Mouse (Mus musculus): Measurements from ENCODE around the gene Nos1.

Gene Nos1

DNA sequence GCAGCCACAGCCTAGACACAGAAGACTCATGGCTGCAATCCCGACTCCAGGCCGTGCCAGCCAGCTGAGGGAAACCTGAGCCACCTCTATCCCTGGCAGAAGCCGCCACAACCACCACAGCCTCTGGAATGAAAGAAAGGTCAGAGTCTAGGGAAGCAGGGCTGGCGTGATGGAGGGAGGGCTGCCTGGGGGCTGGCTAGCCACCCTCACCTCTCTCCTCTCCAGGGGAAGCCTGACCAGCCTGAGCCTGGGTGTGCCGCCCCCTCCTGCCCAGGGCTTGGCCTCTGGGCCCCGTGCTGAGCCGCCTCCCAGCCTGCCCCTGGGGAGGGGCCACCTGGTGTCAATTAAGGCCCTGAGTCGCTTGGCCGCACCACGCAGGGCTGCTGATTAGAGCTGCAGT, at the start of gene Nos1:
Nos1 (plus strand) TSS at position 352 of the 400 bp plus-strand sequence.
- DNase-seq: no peak

DNA sequence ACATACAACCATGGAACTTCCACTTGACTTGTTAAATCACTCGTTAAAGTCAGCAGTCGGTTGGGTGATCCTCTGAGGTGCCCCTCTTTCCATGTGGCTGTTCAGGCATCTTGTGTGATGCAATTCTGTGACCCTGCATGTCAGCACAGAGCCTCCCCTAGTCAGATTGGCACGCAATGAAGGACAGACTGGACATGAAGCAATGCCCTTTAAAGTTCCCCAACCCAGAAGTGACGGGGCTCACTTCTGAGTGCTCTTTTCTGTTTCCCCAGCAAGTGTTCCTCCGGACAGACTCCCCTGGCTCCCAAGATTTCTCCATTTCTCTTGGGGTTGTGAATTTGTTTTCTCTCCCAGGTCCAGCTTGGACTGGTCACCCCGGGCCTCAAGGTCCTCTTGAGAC, 49.5 kb upstream of the Nos1 start:
- DNase-seq: no peak

- no peak for DNase-seq
Observed at GRCm38 (mm10) chr5:117744654-117745178, 36.1 kb upstream of the Nos1 start.

GRCm38 (mm10) chr5:117749353-117749752, 31.5 kb upstream of the Nos1 start:
- DNase-seq: no peak

GRCm38 (mm10) chr5:117757696-117758482, 22.9 kb upstream of the Nos1 start:
- DNase-seq: no peak

DNA sequence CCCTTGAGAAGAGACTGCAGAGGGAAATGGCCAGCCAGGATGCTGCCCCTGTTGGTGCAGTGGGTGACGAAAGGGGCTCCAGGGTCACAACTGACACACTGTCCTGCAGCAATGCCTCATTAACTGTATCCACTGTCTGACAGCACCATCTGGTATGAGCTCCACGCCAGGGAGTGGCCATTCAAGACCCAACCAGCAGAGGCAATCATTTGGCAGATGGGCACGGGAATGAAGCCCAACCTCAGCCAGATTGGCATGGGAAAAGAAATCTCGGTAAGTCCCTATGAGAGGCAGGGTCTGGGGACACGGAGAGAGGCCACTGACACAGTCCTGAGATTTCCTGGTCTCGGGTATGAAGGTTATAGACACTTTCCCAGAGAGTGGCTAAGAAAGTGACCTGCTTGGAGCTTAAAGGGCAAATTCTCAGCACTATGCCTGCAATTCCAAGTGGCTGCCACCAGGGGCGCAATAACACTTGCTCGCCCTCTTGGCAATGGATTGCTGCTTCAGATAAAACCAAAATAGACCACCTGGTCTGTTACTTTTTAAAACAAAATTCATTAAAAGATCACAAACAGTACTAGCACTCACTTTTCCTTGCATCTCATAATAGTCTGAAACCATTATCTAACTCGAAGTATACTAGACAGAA, 19.5 kb upstream of the Nos1 start:
- DNase-seq: no peak

- no peak for DNase-seq
Observed at GRCm38 (mm10) chr5:117764496-117764895, 16.3 kb upstream of the Nos1 start.

DNA sequence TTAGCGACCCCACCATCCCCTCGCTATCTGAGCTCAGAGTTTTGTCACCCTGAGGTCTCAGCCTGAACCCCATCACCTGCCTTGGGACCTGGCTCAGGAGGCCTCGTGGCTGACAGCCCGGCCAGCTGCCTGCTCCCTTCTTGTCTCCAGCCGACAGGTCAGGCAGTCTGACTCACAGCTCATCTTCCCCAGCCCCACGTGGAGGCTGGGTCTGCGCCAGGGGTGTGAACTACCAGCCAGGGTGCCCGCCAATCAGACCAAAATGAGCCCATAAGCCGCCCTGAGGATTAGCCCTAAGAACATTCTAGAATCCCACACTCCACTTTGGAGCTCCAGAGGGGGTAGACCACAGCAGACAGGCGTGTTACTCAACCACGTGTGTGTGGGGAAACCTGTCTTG, 1.7 kb upstream of the Nos1 start:
- no peak for DNase-seq

GRCm38 (mm10) chr5:117781178-117781577, 346 bp downstream of the Nos1 start:
- no peak for DNase-seq

DNA sequence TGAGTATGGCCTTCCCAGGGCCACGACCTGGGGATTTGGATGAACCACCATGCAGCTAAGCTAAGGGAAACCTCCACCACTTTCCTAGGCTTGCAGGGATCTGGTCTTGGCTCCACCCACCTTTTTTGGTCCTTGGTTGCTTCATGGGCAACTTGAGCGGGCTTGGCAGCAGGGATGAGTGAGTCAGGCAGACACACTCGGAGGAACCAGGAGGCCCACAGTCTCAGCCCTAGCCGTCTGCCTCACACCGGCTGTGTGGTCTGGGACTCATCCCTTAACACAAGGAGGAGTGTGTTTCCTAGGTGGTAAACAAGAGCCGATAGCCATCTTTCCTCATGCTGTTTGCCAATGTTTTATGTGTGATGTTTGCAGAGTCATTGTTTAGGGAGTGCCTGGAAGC, 9.2 kb downstream of the Nos1 start:
- no peak for DNase-seq

DNA sequence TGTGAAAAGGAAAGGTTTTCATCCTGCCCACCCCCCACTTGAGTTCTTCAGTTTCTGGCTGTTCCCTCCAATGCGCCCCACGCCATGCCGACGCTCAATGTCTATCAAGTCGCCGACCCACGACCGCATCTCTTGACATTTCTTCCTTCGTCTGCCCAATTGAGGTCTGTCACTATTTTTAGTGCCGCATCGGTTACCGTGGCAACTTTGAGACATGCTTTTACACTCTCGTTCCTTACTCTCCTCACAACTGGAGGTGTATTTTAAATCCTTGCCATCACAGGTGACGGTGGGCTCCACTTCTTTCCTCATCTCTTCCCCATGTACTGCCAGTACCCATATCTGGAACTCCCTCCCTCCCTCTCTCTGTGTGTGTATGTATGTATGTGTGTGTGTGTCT, 11.0 kb downstream of the Nos1 start:
- no peak for DNase-seq

DNA sequence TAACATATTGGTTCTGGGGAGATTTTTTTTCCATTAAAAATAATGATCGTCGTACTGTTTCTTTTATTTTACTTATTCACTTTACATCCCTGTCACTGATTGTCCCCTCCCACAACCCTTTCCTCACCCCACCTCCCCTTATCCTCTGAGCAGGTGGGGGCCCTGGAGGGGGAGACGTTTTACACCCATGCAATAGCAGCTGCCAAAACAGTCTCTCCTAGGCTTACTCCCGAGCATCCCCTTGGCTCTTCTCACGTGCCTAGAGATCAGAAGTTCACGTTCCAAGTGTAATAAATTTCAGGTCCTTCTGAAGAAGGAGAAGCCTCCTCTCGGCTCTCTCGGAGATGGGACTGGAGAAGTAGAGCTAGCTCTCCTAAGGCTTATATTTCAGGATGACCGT, 20.0 kb downstream of the Nos1 start:
- DNase-seq: no peak

DNA sequence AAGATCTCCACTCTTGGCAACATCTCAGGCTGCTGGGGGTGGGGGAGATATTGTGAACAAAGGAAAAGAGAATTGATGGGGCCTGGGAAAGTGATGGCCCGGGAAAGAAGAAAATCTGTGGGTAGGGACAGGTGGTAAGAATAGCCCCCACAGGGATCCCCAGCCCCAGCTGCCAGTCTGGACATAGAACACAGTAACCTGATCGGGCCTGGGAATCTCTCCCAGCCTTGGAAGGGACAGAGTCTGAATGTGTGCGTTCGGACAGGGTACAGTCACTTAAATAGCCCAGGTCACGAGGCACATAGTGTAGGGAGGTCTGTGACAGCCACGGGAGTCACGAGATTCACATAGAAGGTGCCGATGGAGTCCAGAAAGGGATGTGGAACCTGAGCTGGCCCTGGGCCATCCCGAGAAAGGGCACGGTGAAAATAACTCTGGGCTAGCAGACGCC, 21.3 kb downstream of the Nos1 start:
- DNase-seq: no peak

DNA sequence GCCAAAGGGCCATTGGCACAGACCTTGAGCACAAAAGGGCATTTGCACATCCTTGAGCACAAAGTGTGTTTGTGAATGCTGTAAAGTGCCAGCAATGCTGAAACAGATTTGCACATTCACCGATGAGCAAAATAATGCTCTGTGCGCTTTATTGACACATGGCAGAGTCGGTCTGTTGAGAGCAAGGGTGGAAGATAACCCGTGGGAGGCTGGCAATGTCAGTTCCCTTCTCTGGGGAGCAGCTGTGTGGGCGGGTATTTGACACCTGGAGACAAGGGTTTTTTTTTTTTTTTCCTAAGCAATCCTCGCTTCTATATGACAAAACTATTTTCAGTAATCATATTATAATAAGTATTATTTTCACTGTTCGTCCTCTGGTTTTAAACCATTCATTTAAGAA, 22.7 kb downstream of the Nos1 start:
- DNase-seq: no peak

DNA sequence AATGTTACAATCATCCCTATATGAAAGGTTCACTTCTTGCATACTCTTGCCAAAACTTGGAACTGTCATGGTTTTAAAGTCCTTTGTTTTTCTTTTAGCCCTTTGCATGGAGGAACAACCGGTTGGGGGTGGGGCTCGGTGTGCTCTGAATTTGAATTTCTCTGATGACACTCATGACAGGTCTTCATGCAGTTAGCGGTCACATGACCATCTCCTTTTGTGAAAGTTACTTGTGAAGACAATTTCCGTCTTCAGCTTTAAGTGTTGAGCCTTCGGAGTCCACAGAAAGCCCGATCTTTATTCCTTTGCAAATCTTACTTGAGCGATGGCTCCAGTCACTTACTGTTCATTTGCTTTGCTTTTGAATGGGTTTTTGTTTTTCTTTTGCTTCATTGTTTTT, 30.1 kb downstream of the Nos1 start:
- no peak for DNase-seq

DNA sequence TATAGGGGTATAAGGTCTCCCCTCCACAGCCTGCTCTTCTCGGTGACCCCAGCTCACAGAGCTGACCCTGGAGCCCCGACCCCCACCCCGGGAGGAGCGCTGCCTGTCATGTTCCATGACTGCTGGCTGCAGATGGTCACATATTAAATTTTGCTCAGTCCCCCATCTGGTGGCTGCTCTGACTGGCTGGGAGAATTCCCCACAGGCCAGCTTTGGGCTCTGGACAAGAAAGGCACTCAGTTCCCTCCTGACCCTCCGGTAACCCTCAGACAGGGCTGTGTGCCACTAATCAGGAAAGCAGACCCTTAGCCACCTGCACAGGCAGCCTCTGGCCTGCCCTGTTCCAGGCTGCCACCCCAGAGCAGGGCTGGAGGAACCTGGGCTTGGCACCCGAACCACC, 38.0 kb downstream of the Nos1 start:
- no peak for DNase-seq

GRCm38 (mm10) chr5:117820445-117820844, 39.6 kb downstream of the Nos1 start:
- DNase-seq: no peak

DNA sequence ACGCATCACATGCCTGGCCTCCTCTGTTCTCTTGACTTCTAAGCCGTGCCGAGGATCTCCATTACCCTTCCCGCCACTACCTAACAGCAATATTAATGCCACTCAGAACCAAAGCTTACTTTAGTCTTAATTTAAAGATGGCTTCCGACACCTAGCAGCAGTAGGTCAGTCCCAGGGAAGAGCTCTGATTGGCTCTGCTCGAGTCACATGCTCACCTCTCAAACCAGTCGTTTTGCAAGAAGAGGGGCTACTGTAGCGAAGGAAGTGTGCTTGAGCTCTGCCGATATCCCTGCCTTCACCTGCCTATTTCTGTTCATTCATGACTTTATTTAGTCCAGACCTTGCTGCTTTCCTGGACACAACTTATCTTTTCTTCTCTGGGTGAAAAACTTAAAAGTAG, 43.0 kb downstream of the Nos1 start:
- DNase-seq: no peak

DNA sequence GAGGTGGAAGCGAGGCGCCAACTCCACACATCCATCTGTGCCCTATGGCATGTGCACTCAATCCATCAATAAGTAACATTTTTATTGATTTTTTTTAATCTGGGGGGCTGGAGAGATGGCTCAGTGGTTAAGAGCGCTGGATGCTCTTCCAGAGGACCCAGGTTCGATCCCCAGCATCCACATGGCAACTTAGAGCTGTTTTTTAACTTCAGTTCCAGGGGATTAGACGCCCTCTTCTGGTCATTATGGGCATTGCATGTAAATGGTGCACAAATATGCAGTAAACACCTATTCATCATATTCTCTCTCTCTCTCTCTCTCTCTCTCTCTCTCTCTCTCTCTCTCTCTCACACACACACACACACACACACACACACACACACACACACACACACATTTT, 43.7 kb downstream of the Nos1 start:
- DNase-seq: peak in 1 of 2 experiments; percentile 5

GRCm38 (mm10) chr5:117825336-117825735, 44.5 kb downstream of the Nos1 start:
- no peak for DNase-seq

DNA sequence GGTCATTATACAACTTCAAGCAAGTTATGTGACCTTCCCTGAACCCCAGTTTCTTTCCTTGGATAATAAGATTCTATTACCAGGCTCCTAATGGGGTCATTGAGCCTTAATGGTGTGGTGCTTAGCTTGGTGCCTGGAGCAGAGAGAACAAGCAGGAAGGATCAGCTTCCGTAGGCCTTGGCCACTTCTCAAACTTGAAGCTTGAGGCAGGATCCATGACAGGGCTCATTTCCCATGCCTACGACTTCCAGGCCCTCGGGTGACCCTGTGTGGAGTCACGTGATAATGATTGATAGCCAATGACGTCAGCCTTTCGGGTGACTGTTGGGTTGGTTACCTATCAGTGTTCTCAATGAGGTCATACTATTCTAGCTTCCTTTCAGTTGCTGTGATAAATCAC, 46.5 kb downstream of the Nos1 start:
- no peak for DNase-seq

DNA sequence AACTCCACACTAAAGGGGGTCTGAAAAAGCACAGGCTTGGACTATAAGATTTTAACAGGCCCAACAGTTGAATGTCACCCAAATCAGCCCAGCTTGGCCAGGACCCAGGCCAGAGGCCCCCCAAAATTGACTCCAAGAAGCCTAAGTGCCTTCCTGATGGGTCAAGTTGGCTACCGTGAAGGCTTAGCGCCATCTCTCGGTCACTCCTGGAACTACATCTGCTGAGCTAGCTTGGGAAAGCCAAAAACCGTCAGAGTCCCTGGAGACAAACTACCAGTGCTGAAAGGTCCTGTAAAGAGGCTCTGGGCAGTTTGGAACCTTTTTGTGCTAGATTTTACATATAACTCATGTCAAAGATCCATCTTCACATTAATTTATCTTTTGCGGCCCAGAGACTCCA, 56.1 kb downstream of the Nos1 start:
- DNase-seq: peak; percentile 19 to 22

- DNase-seq: no peak
Observed at GRCm38 (mm10) chr5:117837731-117838130, 56.9 kb downstream of the Nos1 start.

- no peak for DNase-seq
Observed at GRCm38 (mm10) chr5:117839501-117839900, 58.7 kb downstream of the Nos1 start.
